Comparison of ENCODE assay signal across 14 mouse cellular contexts in genomic region chr4:102801471-102801870, GRCm38 (mm10).
"Had no signal": no experiment of that assay in that cellular context is flagged by ENCODE, and none has a peak within 500 bp of the region (broad histone marks: within the 10 kb centered on the region; RNA-seq: fewer than 3 reads in every experiment).

No protein-coding gene starts in this region.

- H3K27ac ChIP-seq: midbrain, embryonic 13.5 days; midbrain, embryonic 15.5 days; neural tube, embryonic 12.5 days; stomach, embryonic 15.5 days; stomach, postnatal 0 days had no signal

- ATAC-seq: midbrain, embryonic 13.5 days; midbrain, embryonic 15.5 days had no signal

- H3K9ac ChIP-seq: lung, embryonic 14.5 days; midbrain, embryonic 13.5 days; midbrain, embryonic 15.5 days; neural tube, embryonic 12.5 days; stomach, embryonic 15.5 days had no signal

- H3K4me3 ChIP-seq: midbrain, embryonic 13.5 days; midbrain, embryonic 15.5 days; neural tube, embryonic 12.5 days; stomach, embryonic 15.5 days had no signal

- DNase-seq: lung, adult 18-20 months; lung, embryonic 14.5 days; lung, postnatal 10 days; lung, postnatal 4 days; right cerebral cortex, postnatal 14 days; thymus, adult 2 months; thymus, postnatal 25 days; thymus, postnatal 4 days had no signal

- H3K9me3 ChIP-seq: midbrain, embryonic 13.5 days; midbrain, embryonic 15.5 days; neural tube, embryonic 12.5 days; stomach, embryonic 15.5 days had no signal

- H3K27me3 ChIP-seq: midbrain, embryonic 13.5 days; midbrain, embryonic 15.5 days; neural tube, embryonic 12.5 days; stomach, embryonic 15.5 days had no signal

- H3K36me3 ChIP-seq: midbrain, embryonic 13.5 days; midbrain, embryonic 15.5 days; neural tube, embryonic 12.5 days; stomach, embryonic 15.5 days had no signal

- H3K4me1 ChIP-seq: neural tube, embryonic 12.5 days; stomach, embryonic 15.5 days had no signal

- H3K4me2 ChIP-seq: lung, embryonic 14.5 days; midbrain, embryonic 11.5 days; midbrain, embryonic 13.5 days; midbrain, embryonic 15.5 days; neural tube, embryonic 12.5 days; stomach, embryonic 15.5 days had no signal
